Mouse (Mus musculus): ENCODE results near the gene Sytl3. TPM values are rescaled to one million over a fixed set of nuclear protein-coding genes. Genes with fewer than 3 reads are reported as not detected.
A peak's percentile ranks its signal among the peaks of the same experiment; 100 is the strongest.

Gene Sytl3
- polyA plus RNA-seq, 1 experiment from 2014 or later: 0.79 TPM

DNA sequence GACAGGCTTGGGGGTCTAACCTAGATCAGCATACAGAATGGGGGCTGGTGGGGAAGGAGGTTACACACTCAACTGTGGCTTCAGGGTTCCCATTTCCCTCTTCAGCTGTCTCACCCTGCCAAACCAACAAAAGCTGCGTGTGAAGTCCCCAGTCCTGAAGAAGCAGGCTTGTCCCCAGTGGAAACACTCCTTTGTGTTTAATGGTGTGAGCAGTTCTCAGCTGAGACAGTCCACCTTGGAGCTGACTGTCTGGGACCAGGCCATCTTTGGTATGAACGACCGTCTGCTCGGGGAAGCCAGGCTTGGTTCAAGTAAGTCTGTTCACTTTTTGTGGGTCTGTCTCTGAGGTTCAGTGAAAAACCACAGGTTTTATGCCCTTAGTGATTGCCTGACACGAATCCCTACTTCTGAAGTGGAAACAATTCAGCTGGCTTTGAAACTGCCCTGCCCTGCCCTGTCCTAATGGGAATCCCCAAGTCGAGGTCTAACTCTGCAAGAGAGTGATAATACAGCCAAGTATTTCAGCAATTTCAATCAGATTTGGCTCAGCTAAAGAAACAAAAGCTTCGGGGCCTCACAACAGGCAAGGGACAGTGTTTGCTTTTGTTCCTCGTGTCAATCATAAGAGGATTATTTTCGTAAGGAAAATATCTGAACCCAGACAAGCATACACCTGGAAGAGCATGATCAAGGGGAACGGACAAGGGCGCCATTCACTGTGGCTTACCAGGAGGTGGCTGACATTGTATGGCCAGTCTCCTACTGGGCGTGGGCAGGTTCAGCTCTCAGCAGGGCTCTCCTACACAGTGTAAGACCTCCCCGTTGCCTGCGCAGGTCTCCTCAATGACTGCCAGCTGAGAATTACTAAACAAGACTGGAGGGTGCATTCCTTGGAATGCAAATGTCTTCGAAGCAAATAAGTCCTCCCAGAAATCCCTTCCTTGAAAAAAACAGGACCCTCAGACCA, 77.7 kb downstream of the Sytl3 start:
- no peak for ATAC-seq (ENCODE audit: low read depth)
- WGBS: 39% methylated on average over 15 of the region's 15 CpGs

DNA sequence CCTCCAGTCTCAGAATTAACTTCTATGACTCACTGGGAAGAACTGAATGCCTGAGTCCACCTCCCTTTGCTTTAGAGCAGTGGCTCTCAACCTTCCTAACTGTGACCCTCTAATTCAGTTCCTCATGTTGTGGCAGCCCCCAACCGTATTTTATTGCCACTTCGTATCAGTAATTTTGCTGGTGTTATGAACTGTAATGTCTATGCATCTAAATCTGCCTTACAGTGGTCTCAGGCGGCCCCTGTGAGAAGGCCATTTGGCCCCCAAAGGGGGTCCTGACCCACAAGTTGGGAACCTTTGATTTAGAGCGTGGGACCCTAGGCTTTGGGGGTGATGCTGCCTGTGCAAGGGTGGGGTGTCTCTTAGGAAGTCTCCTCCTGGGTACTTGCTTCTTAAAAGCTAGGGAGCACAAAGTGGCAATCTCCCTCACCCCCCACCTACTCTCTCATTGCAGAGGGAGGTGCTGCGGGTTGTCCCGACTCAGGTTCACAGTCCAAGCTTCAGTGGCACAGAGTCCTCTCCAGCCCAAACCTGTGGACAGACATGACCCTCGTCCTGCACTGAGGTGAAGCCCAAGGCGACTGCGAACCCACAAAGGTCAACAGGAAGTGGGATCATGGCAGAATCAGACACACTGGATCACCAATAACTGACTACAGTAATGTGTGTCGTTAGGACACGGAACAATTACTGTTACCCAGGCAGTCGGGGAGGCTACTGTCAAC, 78.5 kb downstream of the Sytl3 start:
- Histone ChIP-seq H3K9ac (replicated peaks; ENCODE audit: low read depth, low read length) (no peak overlapping the region), H3K27me3 (ENCODE audit: control insufficient read depth, insufficient read depth, low read length) (no peaks in the 10 kb centered on the region), H3K27ac (ENCODE audit: low read depth, low read length) (no peak overlapping the region), H3K4me2 (ENCODE audit: low read depth, low read length) (no peak overlapping the region), H3K4me1 (ENCODE audit: control insufficient read depth, insufficient read depth, low read length) (no peaks in the 10 kb centered on the region), H3K36me3 (ENCODE audit: control insufficient read depth, insufficient read depth, low read length) (no peaks in the 10 kb centered on the region), H3K4me3 (ENCODE audit: low read depth, low read length) (no peak overlapping the region), H3K9me3 (ENCODE audit: control insufficient read depth, low read length) (no peaks in the 10 kb centered on the region)
- no peak for ATAC-seq (ENCODE audit: low read depth)
- 83% methylated on average over 12 of the region's 12 CpGs for WGBS

More for the DNA sequence above, 77.7 kb downstream of the Sytl3 start:
- H3K4me1 ChIP-seq (ENCODE audit: control insufficient read depth, insufficient read depth, low read length): no peaks in the 10 kb centered on the region
- no peaks in the 10 kb centered on the region for H3K27me3 ChIP-seq (ENCODE audit: control insufficient read depth, insufficient read depth, low read length)
- no peaks in the 10 kb centered on the region for H3K9me3 ChIP-seq (ENCODE audit: control insufficient read depth, low read length)
- no peak overlapping the region for H3K4me2 ChIP-seq (ENCODE audit: low read depth, low read length)
- no peak overlapping the region for H3K9ac ChIP-seq (replicated peaks; ENCODE audit: low read depth, low read length)
- no peak overlapping the region for H3K27ac ChIP-seq (ENCODE audit: low read depth, low read length)
- H3K36me3 ChIP-seq (ENCODE audit: control insufficient read depth, insufficient read depth, low read length): no peaks in the 10 kb centered on the region
- no peak overlapping the region for H3K4me3 ChIP-seq (ENCODE audit: low read depth, low read length)

DNA sequence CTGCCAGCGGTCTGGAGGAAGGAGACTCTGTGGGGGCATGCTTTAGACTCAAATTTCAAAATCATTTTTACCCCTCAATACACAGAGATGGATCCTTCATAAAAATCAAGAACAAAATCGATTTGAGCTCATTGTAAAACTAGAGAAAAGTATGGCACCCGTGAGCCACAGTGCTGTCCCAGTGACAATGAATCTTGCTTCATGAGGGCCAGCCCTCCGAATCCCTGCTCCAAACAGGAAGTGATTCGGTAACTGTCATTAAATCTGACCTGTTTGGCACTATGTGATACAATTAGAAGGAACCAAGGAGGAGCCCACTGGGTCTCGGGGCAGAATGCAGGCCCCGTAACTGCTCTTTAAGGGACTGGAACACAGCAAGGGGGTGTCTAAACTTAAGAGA, 79.9 kb downstream of the Sytl3 start:
- Histone ChIP-seq H3K4me2 (ENCODE audit: low read depth, low read length) (no peak overlapping the region), H3K4me3 (ENCODE audit: low read depth, low read length) (no peak overlapping the region), H3K36me3 (ENCODE audit: control insufficient read depth, insufficient read depth, low read length) (no peaks in the 10 kb centered on the region), H3K9ac (replicated peaks; ENCODE audit: low read depth, low read length) (no peak overlapping the region), H3K4me1 (ENCODE audit: control insufficient read depth, insufficient read depth, low read length) (no peaks in the 10 kb centered on the region), H3K27me3 (ENCODE audit: control insufficient read depth, insufficient read depth, low read length) (no peaks in the 10 kb centered on the region), H3K27ac (ENCODE audit: low read depth, low read length) (no peak overlapping the region), H3K9me3 (ENCODE audit: control insufficient read depth, low read length) (no peaks in the 10 kb centered on the region)
- no peak for ATAC-seq (ENCODE audit: low read depth)
- 88% methylated on average over 7 of the region's 7 CpGs for WGBS

GRCm38 (mm10) chr17:6739266-6739665, 80.4 kb downstream of the Sytl3 start:
- Histone ChIP-seq H3K27ac (ENCODE audit: low read depth, low read length) (no peak overlapping the region), H3K27me3 (ENCODE audit: control insufficient read depth, insufficient read depth, low read length) (no peaks in the 10 kb centered on the region), H3K9ac (replicated peaks; ENCODE audit: low read depth, low read length) (no peak overlapping the region), H3K4me3 (ENCODE audit: low read depth, low read length) (no peak overlapping the region), H3K36me3 (ENCODE audit: control insufficient read depth, insufficient read depth, low read length) (no peaks in the 10 kb centered on the region), H3K4me2 (ENCODE audit: low read depth, low read length) (no peak overlapping the region), H3K9me3 (ENCODE audit: control insufficient read depth, low read length) (no peaks in the 10 kb centered on the region), H3K4me1 (ENCODE audit: control insufficient read depth, insufficient read depth, low read length) (no peaks in the 10 kb centered on the region)
- ATAC-seq (ENCODE audit: low read depth): no peak
- 94% methylated on average over 13 of the region's 13 CpGs for WGBS

DNA sequence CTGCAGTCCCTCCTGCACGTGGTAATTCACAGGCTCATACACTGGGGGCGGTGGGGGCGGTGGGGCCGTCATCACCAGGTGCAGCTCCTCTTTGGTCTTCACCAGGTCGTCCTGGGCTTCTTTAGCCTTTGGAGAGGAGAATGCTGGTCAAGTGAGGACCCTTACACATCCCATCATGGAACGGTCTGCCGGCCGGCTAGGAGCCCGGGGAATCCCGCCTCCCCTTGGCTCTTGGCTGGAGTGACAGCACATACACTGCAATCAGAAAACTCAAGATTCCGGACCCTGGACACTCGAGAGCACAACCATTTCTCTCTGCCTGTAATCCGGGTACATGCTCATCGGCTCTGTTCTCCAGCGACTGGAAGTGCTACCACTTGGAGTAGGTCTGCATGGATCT, 80.9 kb downstream of the Sytl3 start:
- Histone ChIP-seq H3K36me3 (ENCODE audit: control insufficient read depth, insufficient read depth, low read length) (no peaks in the 10 kb centered on the region), H3K9ac (replicated peaks; ENCODE audit: low read depth, low read length) (no peak overlapping the region), H3K4me2 (ENCODE audit: low read depth, low read length) (no peak overlapping the region), H3K9me3 (ENCODE audit: control insufficient read depth, low read length) (no peaks in the 10 kb centered on the region), H3K4me1 (ENCODE audit: control insufficient read depth, insufficient read depth, low read length) (no peaks in the 10 kb centered on the region), H3K27me3 (ENCODE audit: control insufficient read depth, insufficient read depth, low read length) (no peaks in the 10 kb centered on the region), H3K4me3 (ENCODE audit: low read depth, low read length) (no peak overlapping the region), H3K27ac (ENCODE audit: low read depth, low read length) (no peak overlapping the region)
- WGBS: 94% methylated on average over 15 of the region's 15 CpGs
- no peak for ATAC-seq (ENCODE audit: low read depth)

DNA sequence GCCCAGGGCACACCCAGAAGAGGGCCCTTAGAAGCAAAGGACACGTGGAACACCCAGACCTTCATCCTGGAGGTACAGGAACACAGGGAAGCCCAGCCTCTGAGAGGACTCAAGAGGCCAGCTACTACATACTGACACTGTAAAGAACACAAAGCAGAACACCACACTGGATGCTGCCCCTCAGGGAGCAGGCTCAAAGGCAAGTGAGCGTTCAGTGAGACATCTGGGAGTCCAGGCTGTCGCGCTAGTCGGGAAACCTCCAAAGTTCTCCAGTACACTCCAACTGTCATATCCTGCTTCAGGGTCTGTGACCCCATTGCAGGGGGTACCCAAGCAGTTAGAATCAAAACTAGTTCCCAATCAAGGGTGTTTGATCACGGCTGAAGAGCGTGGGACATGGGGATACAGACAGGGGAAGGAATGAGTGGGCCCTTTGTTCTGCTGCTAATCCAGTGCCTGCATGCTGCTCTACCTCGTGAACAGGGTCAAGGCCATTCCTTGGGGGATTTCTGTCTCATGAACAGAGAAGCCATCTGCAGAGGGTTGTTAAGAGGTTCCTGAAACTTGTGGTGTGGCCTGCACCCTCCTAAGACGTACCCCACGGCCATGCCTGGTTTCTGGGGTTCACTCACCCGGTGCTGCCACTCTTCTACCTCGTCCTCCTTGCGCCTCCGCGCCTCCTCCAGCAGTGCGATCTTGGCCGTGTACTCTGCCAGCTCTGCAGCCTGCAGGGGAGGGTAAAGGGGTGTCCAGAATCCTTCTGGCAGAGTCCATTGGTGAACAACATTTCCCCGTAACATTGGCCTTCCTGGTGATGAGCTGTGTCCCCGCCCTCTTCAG, 81.7 kb downstream of the Sytl3 start:
- 83% methylated on average over 19 of the region's 19 CpGs for WGBS
- Histone ChIP-seq H3K4me2 (ENCODE audit: low read depth, low read length) (no peak overlapping the region), H3K9ac (replicated peaks; ENCODE audit: low read depth, low read length) (no peak overlapping the region), H3K27ac (ENCODE audit: low read depth, low read length) (no peak overlapping the region), H3K9me3 (ENCODE audit: control insufficient read depth, low read length) (no peaks in the 10 kb centered on the region), H3K27me3 (ENCODE audit: control insufficient read depth, insufficient read depth, low read length) (no peaks in the 10 kb centered on the region), H3K36me3 (ENCODE audit: control insufficient read depth, insufficient read depth, low read length) (no peaks in the 10 kb centered on the region), H3K4me1 (ENCODE audit: control insufficient read depth, insufficient read depth, low read length) (0 out of 2 replicates have a peak, but pooled peaks cover 2% of the 10 kb centered on the region), H3K4me3 (ENCODE audit: low read depth, low read length) (no peak overlapping the region)
- ATAC-seq (ENCODE audit: low read depth): no peak

- 81% methylated on average over 12 of the region's 12 CpGs for WGBS
- H3K27ac ChIP-seq (ENCODE audit: low read depth, low read length): no peak overlapping the region
- ATAC-seq (ENCODE audit: low read depth): no peak
These were observed 82.4 kb downstream of the Sytl3 start for GRCm38 (mm10) chr17:6741271-6741670.

GRCm38 (mm10) chr17:6742083-6743038, 83.5 kb downstream of the Sytl3 start:
- 70% methylated on average over 33 of the region's 33 CpGs for WGBS
- no peaks in the 10 kb centered on the region for H3K27me3 ChIP-seq (ENCODE audit: control insufficient read depth, insufficient read depth, low read length)
- no peaks in the 10 kb centered on the region for H3K36me3 ChIP-seq (ENCODE audit: control insufficient read depth, insufficient read depth, low read length)
- H3K4me3 ChIP-seq (ENCODE audit: low read depth, low read length): no peak overlapping the region
- H3K9ac ChIP-seq (replicated peaks; ENCODE audit: low read depth, low read length): no peak overlapping the region
- peaks cover 13% of the 10 kb centered on the region; the same call in 1 of the 2 replicates for H3K4me1 ChIP-seq (ENCODE audit: control insufficient read depth, insufficient read depth, low read length)
- ATAC-seq (ENCODE audit: low read depth): no peak
- no peaks in the 10 kb centered on the region for H3K9me3 ChIP-seq (ENCODE audit: control insufficient read depth, low read length)
- H3K4me2 ChIP-seq (ENCODE audit: low read depth, low read length): no peak overlapping the region
- H3K27ac ChIP-seq (ENCODE audit: low read depth, low read length): 0 out of 2 replicates have a peak overlapping the region, but pooled peaks have one; percentile 28

More at GRCm38 (mm10) chr17:6741271-6741670, 82.4 kb downstream of the Sytl3 start:
- Histone ChIP-seq H3K9ac (replicated peaks; ENCODE audit: low read depth, low read length) (no peak overlapping the region), H3K4me3 (ENCODE audit: low read depth, low read length) (no peak overlapping the region), H3K4me2 (ENCODE audit: low read depth, low read length) (no peak overlapping the region), H3K4me1 (ENCODE audit: control insufficient read depth, insufficient read depth, low read length) (0 out of 2 replicates have a peak, but pooled peaks cover 8% of the 10 kb centered on the region), H3K27me3 (ENCODE audit: control insufficient read depth, insufficient read depth, low read length) (no peaks in the 10 kb centered on the region), H3K36me3 (ENCODE audit: control insufficient read depth, insufficient read depth, low read length) (no peaks in the 10 kb centered on the region), H3K9me3 (ENCODE audit: control insufficient read depth, low read length) (no peaks in the 10 kb centered on the region)

Data from neural tube, embryonic 14.5 days (tissue).